Mouse (Mus musculus) Patski (cell line): ENCODE measurements around the gene Nr1h4. TPM values are rescaled to one million over a fixed set of nuclear protein-coding genes. Genes with fewer than 3 reads are reported as not detected.

ENCODE experiments used
- ATAC-seq: fragments of 100-300 bp; one replicate; pipeline ENCODE4 v1.8.0; 2021
- CTCF ChIA-PET: fragments of 350-600 bp; sonication (Branson Sonifier 250); formaldehyde crosslinking; loops from one replicate; lab custom pipeline; 2022; ENCODE audit warnings: inconsistent platforms; lab: Charles Lee
- POLR2A ChIA-PET: fragments of 350-600 bp; sonication (Branson Sonifier 250); formaldehyde crosslinking; loops from one replicate; lab custom pipeline; 2022; ENCODE audit warnings: antibody characterized with exemption, inconsistent platforms; lab: Charles Lee
- DNase-seq: peaks from one replicate; pipeline ENCODE4 v3.0.0-alpha.2; 2011; ENCODE audit warnings: low read depth, low spot score
- H3K27me3 ChIP-seq: fragments of 371-371 bp; one replicate; pipeline ENCODE4 v1.5.1; 2021
- CTCF ChIP-seq: fragments of 100-300 bp; IDR thresholded peaks from one replicate; pipeline ENCODE4 v1.5.1; 2021
- in situ Hi-C: fragments of 300-500 bp; cut with MboI; formaldehyde crosslinking; loops from 3 replicates; pipeline ENCODE4 v1.11.1; 2018; ENCODE audit warnings: low pct_unique_long_range_greater_than_20kb, mixed read lengths
- polyA plus RNA-seq: library from polyadenylated mRNA; unstranded; gene quantifications from one replicate; pipeline ENCODE4 v1.2.3, GENCODE M21; 2021

Nr1h4 gene
- polyA plus RNA-seq, 1 experiment from 2014 or later, result 1.3 TPM

DNA sequence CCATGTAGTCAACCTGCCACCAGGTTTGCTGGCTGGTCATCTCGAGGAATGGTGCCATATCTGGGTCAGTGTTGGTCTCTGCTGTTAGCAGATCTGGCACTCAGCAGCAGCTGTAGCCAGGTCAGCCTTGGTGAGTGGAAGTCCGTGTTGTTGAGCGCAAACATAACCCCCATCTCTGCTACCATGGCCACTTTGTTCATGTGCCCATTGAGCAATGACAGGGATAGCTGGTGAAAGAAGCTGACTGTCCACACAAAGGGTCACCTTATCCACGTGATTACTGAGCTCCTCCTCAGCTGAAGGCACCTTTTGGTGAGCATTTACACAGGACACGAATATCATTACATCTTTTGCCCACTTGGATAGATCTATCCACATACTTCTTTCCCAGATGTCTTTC lies 19.6 kb upstream of the Nr1h4 start:
- in situ Hi-C loops, result no loop called here
- no peak for DNase-seq
- TF ChIP-seq CTCF, result no peak
- no peak for ATAC-seq
- H3K27me3 ChIP-seq, result no peaks in the 10 kb centered on the region
- ChIA-PET CTCF (no interaction called here), POLR2A (no interaction called here)

DNA sequence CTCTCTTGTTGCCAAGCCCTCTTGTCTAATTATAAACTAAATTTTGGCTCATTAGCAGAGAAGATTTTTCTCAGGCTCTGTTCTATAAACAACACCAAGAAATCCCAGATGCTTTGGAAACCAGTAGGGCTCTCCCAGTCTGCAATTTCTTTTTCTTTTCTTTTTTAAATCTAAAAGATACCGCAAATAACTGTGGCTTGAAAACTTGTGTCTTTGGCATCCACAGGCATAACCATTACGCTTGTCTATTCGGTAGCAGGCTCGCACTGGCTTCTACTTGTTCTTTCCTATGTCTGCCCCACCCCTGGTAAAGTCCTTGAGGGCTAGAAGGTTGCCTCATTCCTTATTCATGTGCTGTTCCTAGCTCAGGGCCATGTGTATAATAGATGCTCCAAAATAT lies 18.3 kb upstream of the Nr1h4 start:
- in situ Hi-C loops, result no loop called here
- no peak for TF ChIP-seq CTCF
- ChIA-PET CTCF (interaction anchor here (1.1 to 1.6 kb wide), 2 partner anchors 12 to 79 kb away, joined by 3 to 5 read pairs; no protein-coding TSS in a partner anchor), POLR2A (no interaction called here)
- H3K27me3 ChIP-seq, result no peaks in the 10 kb centered on the region
- DNase-seq (no peak), ATAC-seq (no peak)

DNA sequence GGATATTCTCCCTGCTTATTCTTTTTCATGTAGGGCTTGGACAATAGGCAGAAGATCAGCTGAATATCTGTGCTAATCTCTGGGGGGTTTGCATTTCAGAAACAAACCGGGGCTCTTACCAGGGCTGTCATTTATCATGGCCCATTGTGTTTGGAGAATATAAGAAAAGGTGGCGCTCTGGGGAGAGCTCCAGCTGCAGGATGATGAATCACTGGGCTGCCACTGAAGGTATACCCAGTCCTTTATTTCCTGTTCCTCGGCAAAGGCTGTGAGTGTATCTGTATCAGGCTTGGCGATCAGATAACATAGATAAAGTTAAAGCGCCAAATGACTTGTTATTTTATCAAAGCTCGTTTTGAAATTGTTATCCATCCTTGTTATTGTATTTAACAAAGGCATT lies 14.6 kb upstream of the Nr1h4 start:
- ChIA-PET POLR2A (no interaction called here), CTCF (interaction anchor here (0.6 kb wide), 1 partner anchor 496 kb away, joined by 3 read pairs; no protein-coding TSS in a partner anchor)
- in situ Hi-C loops, result no loop called here
- no peak for TF ChIP-seq CTCF
- ATAC-seq, result no peak
- no peaks in the 10 kb centered on the region for H3K27me3 ChIP-seq
- no peak for DNase-seq

DNA sequence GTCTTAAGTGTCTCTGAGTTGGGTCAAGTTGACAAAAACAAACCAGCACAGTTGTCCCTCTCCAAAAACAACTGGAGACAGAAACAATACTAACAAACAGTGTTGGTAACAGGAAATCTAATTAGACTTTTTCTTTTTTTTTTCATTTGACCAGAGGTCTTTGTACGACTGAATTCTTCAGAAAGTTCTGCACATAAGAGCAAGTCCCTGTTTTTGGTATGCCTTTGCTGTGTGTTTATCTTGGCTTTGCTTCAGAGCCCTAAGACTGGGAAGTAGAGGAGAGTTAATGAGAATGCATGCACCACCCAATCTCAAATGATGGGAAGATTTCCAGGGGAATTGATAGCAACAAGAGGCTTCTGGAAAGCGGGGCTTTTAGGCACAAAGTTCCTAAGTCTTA lies 13.6 kb upstream of the Nr1h4 start:
- no peak for ATAC-seq
- no peaks in the 10 kb centered on the region for H3K27me3 ChIP-seq
- DNase-seq, result no peak
- in situ Hi-C loops, result no loop called here
- CTCF ChIA-PET, result no interaction called here
- TF ChIP-seq CTCF, result no peak
- POLR2A ChIA-PET, result no interaction called here

DNA sequence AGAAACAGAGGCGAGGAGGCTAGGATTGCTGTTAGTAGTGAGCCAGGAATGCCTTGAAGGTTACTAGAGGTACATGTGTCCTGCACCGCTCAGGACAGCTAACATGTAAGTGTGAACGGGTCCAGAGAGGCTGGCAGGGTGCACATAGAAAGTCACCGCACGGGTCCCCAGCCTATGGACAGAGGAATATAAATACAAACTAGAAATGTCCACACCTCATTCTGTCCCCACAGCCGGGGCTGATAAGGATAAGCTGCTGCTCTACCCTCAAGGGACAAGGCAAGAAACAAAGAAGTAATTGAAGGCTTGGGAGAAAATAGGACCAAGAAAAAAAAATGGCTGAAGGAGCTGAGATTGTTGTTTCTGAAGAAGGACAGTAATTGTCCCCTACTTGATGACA lies 10.5 kb upstream of the Nr1h4 start:
- DNase-seq, result no peak
- TF ChIP-seq CTCF, result no peak

DNA sequence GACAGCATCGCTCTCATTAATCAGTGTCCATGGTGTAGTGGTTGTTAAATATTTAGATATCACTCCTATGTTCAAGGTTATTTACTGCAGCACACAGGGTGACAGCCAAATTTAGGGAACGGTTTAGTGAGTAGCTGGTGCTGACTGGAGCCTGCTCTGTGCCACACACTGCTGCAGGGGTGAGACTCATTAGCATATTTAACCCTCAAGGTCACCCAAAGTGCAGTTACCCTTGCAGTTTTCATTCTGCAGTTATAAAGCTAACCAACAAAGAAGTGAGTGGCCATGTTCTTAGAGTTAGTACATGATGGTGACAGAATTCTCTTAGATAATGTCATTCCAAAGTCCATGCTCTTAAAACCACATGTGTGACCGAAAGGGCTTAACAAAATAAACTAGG lies 8.9 kb upstream of the Nr1h4 start:
- CTCF ChIA-PET, result interaction anchor here (1.2 to 2.5 kb wide), 4 partner anchors 9 to 54 kb away, joined by 3 to 6 read pairs (median 3); partner anchors contain the start of gene Nr1h4
- H3K27me3 ChIP-seq, result no peaks in the 10 kb centered on the region
- POLR2A ChIA-PET, result no interaction called here
- no peak for ATAC-seq
- no peak for TF ChIP-seq CTCF
- in situ Hi-C loops, result no loop called here
- no peak for DNase-seq

More for the DNA sequence above, 10.5 kb upstream of the Nr1h4 start:
- in situ Hi-C loops, result no loop called here
- ChIA-PET POLR2A (no interaction called here), CTCF (interaction anchor here (1.6 to 2.5 kb wide), 2 partner anchors 9 to 10 kb away, joined by 4 to 6 read pairs; partner anchors contain the start of gene Nr1h4)
- no peaks in the 10 kb centered on the region for H3K27me3 ChIP-seq
- no peak for ATAC-seq

DNA sequence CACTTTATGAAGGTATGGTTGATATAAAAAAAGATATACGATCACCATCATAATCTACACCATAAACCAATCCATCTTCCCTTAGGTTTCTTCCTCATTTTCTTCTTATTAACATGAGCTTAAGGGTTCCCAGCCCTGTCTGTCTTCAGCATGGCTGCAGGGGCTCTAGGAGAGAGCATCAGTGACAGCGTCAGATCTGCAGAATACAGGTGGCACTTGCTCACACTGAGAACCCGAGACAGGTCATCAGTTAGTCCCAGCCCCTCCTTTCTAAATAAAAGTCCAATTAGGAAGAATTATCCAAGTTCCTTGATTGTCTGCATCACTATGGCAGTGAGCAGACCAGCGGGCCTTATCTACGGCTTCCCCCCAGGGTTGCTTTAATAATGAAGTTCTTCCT lies 934 bp downstream of the Nr1h4 start:
- H3K27me3 ChIP-seq, result no peaks in the 10 kb centered on the region
- in situ Hi-C loops, result no loop called here
- ChIA-PET CTCF (interaction anchor here (1.3 to 1.6 kb wide), 3 partner anchors 9 to 60 kb away, joined by 3 to 6 read pairs (median 4); no protein-coding TSS in a partner anchor), POLR2A (interaction anchor here (0.6 kb wide), 1 partner anchor 147 kb away, joined by 3 read pairs; no protein-coding TSS in a partner anchor)
- no peak for TF ChIP-seq CTCF
- ATAC-seq (no peak), DNase-seq (no peak)

DNA sequence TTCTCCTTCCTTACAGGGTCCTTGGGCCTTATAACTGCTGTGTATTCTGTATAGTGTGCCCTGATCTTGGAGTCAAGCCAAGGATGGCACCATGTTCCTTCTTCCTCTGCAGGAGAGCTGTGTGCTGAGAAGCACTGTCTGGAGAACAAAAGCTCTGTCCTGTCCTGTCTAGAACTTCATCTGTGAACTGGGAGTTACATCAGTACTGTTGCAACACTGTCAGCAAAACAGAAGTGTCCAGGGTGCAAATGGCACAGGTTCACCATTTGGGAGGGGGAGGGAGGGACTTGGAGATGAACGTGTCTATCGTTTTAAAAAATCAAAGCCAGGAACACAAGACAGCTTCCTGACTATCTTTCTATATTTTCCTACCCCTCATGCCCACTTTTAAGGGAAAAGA lies 1.4 kb downstream of the Nr1h4 start:
- DNase-seq (no peak), ATAC-seq (no peak)
- in situ Hi-C loops, result no loop called here
- no peaks in the 10 kb centered on the region for H3K27me3 ChIP-seq
- CTCF ChIA-PET, result interaction anchor here (1.4 to 1.6 kb wide), 2 partner anchors 9 to 98 kb away, joined by 3 to 5 read pairs; no protein-coding TSS in a partner anchor
- POLR2A ChIA-PET, result interaction anchor here (1.0 kb wide), 1 partner anchor 101 kb away, joined by 5 read pairs; no protein-coding TSS in a partner anchor
- no peak for TF ChIP-seq CTCF

DNA sequence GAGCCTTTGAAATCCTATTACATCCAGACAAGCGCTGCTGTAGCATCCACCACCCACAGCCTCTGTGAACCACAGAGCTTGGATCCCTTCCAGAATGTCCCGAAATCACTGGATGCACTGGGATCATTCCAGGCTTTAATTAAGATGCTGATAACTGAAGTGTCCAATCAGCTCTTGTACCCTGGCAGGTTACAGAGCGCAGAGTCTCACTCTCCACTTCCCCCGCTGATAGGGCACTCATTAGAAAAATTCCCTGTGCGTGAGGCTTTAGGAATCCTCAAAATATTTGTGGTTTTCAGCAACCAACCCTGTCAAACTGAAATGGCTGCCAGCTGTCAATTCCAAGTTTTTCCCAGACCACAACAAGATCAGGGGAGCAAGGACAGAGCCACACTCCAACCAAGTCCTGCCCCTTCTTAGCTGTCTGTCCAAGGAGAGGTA lies 2.2 kb downstream of the Nr1h4 start:
- in situ Hi-C loops, result no loop called here
- peak; percentile 88 for DNase-seq

DNA sequence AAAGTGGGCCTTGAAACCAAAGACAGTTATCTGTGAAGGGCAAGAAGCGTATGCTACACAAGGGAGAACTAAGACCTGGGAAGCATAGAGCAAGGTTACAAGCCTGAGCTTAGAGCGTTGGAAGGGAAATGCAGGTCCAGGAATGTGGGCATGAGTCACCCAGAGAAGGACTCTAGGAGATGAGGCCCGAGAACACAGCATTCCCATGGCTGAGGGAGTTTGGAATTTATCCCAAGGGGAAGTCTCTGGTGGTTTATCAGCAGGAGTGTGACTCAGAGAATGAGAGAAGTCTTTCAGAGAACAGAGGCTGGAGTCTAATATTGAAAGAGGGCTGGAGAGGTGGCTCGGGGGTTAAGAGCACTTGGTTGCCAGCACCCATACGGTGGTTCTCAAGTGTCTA lies 6.3 kb downstream of the Nr1h4 start:
- peak; percentile 84 for DNase-seq
- POLR2A ChIA-PET, result no interaction called here
- peak; percentile 91 for ATAC-seq
- in situ Hi-C loops, result no loop called here
- CTCF ChIA-PET, result interaction anchor here (1.4 to 2.4 kb wide), 2 partner anchors 15 to 99 kb away, joined by 3 to 8 read pairs; no protein-coding TSS in a partner anchor
- no peaks in the 10 kb centered on the region for H3K27me3 ChIP-seq
- peak; percentile 5 for TF ChIP-seq CTCF

More for the DNA sequence above, 2.2 kb downstream of the Nr1h4 start:
- TF ChIP-seq CTCF, result no peak
- ATAC-seq, result peak; percentile 86
- H3K27me3 ChIP-seq, result no peaks in the 10 kb centered on the region
- POLR2A ChIA-PET, result interaction anchor here (0.6 to 1.4 kb wide), 6 partner anchors 9 to 1854 kb away, joined by 3 to 6 read pairs (median 4); no protein-coding TSS in a partner anchor
- CTCF ChIA-PET, result interaction anchor here (1.6 to 1.9 kb wide), 2 partner anchors 12 to 99 kb away, joined by 5 read pairs; no protein-coding TSS in a partner anchor

DNA sequence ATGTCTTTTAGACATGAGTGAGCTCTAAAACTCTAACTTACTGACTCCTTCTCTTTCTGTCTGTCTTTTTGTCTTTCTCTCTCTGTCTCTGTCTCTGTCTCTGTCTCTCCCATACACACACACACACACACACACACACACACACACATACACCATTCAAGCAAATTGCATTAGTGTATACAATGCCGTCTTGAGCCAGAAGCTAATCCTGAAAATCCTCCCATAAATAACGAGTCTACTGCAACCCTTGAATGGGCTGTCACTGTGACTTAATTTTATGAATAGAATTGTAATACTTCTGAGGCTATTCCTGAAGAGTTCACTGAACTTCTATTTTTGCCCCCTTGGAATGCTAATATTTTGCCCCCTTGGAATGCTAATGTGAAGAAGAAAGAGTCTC lies 7.6 kb downstream of the Nr1h4 start:
- ChIA-PET CTCF (no interaction called here), POLR2A (interaction anchor here (0.6 to 0.7 kb wide), 2 partner anchors 46 to 246 kb away, joined by 3 to 4 read pairs; no protein-coding TSS in a partner anchor)
- H3K27me3 ChIP-seq, result no peaks in the 10 kb centered on the region
- in situ Hi-C loops, result no loop called here
- DNase-seq, result no peak
- no peak for ATAC-seq
- no peak for TF ChIP-seq CTCF
